Mouse (Mus musculus): ENCODE results near the gene Dhodh. TPM values are rescaled to one million over a fixed set of nuclear protein-coding genes. Genes with fewer than 3 reads are reported as not detected.

The Dhodh gene
- 35.1 TPM for polyA plus RNA-seq (2017; shearing (Covaris generic))

DNA sequence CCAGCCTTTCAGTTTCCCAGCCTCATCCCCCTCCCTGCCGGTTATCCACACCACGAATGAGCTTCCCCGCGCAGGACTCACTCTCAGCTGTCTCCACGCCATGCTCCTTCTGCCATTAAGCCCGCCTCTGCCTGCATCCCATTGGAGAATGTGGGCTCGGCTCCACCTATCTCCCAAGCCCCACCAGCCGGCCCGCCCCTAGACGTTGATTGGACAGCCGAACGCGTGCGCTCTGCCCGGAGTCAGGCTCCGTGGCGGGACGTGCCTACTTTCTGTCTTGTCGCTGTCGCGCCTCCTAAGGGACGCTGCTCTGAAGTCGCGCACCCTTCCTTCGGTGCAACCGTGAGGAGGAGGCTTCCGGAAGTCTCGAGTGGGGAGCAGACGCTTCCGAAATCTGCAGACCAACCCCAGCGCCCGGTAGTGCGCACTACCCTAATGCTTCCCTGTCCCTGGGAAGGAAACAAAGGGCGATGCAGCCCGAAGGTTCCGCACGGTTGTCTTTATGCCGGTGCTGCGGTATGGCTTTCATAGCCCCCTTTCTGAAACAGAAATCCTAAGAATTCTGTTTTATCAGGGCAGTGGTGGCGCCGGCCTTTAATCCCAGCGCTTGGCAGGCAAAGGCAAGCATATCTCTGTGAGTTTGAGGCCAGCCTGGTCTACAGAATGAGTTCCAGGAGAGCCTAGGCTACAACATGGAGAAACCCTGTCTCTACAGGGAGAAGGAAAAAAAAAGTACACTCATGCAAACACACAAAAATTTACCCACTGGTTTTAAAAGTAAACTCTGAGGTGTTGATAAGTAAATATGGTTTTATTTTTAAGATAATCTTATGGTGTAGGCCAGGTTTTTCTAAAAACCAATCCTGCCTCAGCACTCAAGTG, at the start of gene Dhodh:
Gene Dhodh, minus strand, starts transcription at position 403 of the 882 bp plus-strand sequence.

DNA sequence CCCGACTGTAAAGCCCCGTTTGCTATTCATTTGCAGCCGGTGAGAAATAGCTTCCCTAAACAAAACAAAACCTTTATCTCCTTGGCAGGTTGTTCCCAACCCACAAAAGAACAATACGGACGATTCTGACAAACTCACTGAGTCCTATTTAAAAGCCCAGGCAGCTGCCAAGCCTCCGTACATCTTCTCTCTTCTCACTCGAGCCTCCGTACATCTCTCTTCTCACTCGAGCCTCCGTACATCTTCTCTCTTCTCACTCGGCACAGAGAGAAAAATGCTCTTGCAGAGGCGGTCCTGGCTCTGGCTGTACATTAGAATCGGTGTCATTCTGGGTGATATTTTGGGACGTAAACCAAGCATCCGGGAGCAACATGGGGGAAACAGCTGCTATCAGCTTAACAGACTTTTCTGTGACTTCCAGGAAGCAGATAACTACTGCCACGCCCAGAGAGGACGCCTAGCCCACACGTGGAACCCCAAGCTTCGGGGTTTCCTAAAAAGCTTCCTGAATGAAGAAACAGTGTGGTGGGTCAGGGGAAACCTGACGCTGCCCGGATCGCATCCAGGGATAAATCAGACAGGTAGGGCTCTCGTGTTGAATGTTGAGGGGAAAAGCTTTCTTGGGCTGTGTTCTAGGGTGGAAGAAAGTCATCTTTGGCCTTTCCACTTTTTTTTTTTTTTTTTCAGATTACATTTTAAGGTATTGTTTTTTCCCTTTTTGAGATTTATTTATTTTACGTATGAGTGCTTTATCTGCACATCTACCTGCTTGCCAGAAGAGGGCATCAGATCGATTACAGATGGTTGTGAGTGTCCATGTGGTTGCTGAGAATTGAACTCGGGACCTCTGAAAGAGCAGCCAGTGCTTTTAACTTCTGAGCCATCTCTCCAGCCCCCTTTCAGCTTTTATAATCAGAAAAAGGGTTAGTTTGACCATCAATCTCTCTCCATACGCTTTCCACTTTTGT, 6.1 kb upstream of the Dhodh start, which contains the start of gene Pkd1l3:
Gene Pkd1l3, plus strand, starts transcription at position 275 of the 968 bp plus-strand sequence.

DNA sequence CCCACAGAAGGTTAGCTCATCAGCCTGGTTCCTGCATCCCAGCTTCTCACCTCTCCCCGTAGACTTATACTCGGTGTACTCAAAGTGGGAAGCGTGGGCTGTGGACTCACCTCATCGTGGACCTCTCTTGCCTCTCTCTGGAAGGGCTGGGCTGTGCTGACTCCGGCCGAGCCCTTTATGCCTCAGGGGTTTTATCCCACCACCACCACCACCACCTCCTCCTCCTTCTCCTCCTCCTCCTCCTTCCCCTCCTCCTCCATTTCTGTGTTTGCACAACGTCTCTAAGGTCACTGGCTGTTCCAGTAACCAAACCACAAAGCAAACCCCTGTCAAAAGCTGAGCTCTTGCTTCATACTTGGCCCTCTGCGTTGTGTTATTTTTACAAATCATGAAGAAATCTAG, 29.6 kb downstream of the Dhodh start, which contains the start of gene Hp:
Gene Hp, minus strand, starts transcription at position 273 of the 402 bp plus-strand sequence.

DNA sequence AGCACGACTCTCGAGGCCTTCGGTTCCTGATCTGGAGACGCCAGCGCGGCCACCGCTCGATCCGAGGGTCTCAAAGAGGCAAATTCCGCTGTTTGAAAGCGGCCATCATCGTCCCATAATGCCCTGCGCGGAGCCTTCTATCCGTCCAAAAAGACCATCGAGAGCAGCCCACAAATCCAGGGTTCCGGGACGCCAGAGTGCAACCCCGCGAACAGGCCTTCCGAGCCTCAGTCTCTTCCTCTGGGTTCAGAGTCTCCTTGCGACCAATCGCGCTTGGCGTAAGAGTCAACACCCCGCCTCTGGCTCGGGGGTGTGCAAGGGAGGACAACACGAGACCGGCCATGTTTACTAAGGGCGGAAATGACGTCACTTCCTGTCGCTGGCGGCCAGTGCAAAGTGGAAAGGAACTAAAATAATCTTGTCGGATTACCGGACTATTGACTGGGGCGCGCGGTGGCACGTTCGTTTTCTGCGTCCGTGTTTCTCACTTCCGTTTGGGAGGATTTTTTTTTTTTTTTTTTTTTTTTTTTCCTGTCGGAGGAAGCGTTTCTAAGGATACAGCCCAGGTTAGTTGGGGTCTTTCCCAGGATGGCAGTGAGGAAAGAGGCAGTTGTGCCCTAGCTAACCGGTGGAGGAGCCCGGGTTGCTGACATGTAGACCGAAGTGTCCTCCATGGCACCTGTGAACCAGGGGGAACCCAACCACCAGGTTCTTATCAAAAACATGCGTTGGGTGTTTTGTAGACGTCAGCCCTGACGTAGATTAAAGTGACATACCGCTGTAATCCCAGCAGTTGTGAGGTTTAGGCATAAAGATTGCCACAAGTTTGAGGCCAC, 42.8 kb downstream of the Dhodh start, which contains the start of the genes Dhx38 and Txnl4b:
Gene Dhx38, minus strand, starts transcription at position 364 of the 836 bp plus-strand sequence.
Gene Txnl4b, plus strand, starts transcription at position 395 of the 836 bp plus-strand sequence.

Other genes with a start within 250 kb of the Dhodh start
- not detected for gene Pmfbp1, start 114.6 kb downstream of the Dhodh start, polyA plus RNA-seq (2017; shearing (Covaris generic))
- gene Dhx38, start 42.8 kb downstream of the Dhodh start, polyA plus RNA-seq (2017; shearing (Covaris generic)) = 35.9 TPM
- gene Txnl4b, start 42.8 kb downstream of the Dhodh start, polyA plus RNA-seq (2017; shearing (Covaris generic)) = 6.3 TPM
- not detected for gene Hp, start 29.5 kb downstream of the Dhodh start, polyA plus RNA-seq (2017; shearing (Covaris generic))
- gene Pkd1l3, start 5.8 kb upstream of the Dhodh start, polyA plus RNA-seq (2017; shearing (Covaris generic)) = 1.3 TPM
- gene Ist1, start 84.6 kb upstream of the Dhodh start, polyA plus RNA-seq (2017; shearing (Covaris generic)) = 161 TPM
- 5.2 TPM for gene Zfp821, start 96.9 kb upstream of the Dhodh start, polyA plus RNA-seq (2017; shearing (Covaris generic))
- 3.5 TPM for gene Atxn1l, start 129.1 kb upstream of the Dhodh start, polyA plus RNA-seq (2017; shearing (Covaris generic))
- 66.1 TPM for gene Ap1g1, start 169.9 kb upstream of the Dhodh start, polyA plus RNA-seq (2017; shearing (Covaris generic))